Mouse (Mus musculus) heart, postnatal 36 days (tissue): Measurements from ENCODE around the gene Plxnd1. TPM values are rescaled to one million over a fixed set of nuclear protein-coding genes. Genes with fewer than 3 reads are reported as not detected.

Experiments used
- DNase-seq, 2 experiments: peaks; one replicate each; pipeline ENCODE4 v3.0.0; 2021 to 2022
- intact Hi-C: fragments of 180-260 bp; cut with DNase I; formaldehyde crosslinking; loops from one replicate; pipeline ENCODE4 v1.15.1; 2025
- total RNA-seq, 2 experiments: library from RNA; stranded (reverse); gene quantifications; 2 replicates each; pipeline ENCODE4 v1.2.3; 2021

The Plxnd1 gene
- total RNA-seq = 10 to 100 TPM; 69.9 to 74.6 TPM

DNA sequence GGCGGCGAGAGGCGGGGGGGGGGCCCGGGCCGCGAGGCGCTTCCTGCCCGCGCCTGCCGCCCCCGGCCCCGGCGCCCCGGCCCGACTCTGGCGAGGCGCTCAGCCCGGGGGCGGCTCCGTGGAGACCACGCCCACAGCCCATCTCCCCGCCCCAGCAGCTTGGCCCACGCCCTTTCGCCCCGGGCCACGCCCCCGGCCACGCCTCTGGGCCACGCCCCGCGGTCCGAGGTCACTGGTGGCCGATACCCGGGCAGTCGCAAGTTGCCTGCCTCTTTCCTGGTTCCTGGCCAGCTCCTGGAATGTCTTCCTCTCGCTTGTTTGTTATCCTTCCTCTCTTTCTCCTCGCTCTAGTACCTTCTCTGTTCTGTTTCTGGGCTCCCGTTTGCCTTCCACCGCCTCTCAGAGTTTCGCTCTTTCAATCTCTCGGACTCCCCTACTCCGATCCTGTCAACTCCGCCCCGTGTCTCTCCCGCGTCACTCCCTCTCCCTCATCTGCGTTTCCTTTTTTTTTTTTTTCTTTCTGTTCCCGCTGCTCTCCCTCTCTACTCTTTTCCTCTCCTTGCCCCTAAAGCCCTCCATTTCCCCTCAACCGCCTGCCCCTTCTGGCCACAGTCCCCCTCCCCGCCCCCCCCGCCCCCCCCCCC, at the start of gene Plxnd1:
Gene Plxnd1 (minus strand): TSS at position 129 of the 644 bp plus-strand sequence.
- DNase-seq = peak; percentile 99
- intact Hi-C loops = loop anchor here (2.0 kb wide), 1 partner anchor 32 kb away; no protein-coding TSS in a partner anchor

DNA sequence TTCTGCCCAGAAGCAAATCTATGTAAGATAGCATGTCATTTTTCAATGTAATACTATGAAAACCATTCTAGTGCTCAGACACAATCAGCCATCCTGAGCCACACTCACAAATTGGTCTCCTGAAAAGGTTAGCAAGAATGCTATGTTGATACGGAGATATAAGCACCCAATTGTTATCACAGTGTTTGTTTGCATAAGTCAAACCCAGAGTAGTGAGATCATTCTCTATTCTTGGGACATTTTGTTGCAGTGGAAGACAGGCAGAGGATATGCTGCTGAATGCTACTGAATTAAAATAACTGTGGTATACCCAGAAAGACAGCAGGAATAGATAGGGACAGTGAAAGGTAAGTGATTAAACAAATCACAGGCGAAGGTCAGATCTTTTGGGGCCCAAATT, 49.2 kb upstream of the Plxnd1 start:
- intact Hi-C loops = no loop called here
- no peak for DNase-seq

DNA sequence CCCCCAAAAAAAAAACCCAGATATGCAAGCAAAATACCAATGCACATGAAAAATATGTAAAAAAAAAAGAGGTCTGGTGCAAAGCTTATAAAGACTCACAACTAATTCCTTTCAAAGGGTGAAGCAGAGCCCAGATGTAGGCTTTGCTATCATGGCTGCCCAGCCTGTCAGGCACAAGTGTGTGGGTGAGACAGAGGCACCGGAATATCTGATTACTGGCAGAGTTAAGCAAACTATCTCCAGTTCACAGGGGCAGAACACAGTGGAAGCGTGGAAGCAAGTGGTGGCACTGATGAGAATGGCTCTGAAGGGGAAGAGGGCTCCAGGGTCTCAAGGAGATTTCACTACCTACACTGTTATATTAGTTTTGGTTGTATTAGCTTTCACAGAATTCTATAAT, 43.4 kb upstream of the Plxnd1 start:
- no peak for DNase-seq
- intact Hi-C loops = no loop called here

- DNase-seq = no peak
- intact Hi-C loops = no loop called here
Measured at GRCm38 (mm10) chr6:116037281-116037831, 42.6 kb upstream of the Plxnd1 start.

GRCm38 (mm10) chr6:116036555-116036954, 41.8 kb upstream of the Plxnd1 start:
- DNase-seq = no peak
- intact Hi-C loops = no loop called here

DNA sequence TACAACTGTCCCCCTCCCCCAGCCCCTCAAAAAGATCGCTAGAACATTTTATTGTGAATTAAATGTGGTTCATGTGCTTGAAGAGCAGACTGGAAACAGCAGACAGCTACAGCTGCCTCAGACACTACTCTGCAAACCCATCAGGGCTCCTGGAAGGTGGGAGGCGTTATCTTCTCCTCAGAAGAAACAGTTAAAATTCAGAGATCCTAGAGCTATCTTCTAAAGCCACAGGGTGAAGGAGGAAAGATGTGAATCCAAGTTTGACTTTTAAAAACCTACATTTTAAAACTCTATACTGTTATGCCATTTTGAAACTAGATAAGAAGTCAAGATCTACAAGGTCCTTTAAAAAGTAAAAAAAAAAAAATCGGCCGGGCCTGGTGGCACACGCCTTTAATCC, 36.2 kb upstream of the Plxnd1 start:
- no peak for DNase-seq
- intact Hi-C loops = no loop called here

GRCm38 (mm10) chr6:116024666-116025065, 29.9 kb upstream of the Plxnd1 start:
- no peak for DNase-seq
- intact Hi-C loops = no loop called here

DNA sequence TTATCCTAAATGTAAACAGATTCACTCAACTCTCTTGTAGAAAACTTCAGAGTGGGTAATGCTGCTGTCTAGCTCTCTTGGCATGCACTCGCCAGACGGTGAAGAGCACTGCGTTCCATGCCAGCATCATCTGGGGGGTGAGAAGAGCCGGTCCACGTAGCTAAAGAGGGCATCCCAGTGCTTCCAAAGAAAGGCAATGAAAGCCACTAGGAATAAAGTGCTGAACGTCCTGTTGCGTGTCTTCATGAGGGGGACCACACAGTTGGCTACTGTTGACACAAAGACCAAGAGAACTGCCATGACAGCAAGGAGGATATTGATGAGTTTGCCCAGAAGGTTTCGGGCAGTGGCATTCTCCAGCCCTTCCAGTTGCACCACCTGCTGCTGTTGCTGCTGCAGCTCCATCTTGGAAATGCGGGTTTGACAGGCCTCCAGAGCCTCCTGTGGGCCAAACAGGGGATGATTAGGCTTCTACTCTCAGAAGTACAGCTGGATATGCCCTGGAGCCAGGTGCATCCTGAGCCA, 27.2 kb upstream of the Plxnd1 start:
- no peak for DNase-seq
- intact Hi-C loops = no loop called here

GRCm38 (mm10) chr6:116015902-116016301, 21.1 kb upstream of the Plxnd1 start:
- no peak for DNase-seq
- intact Hi-C loops = no loop called here

- intact Hi-C loops = no loop called here
- no peak for DNase-seq
Measured at GRCm38 (mm10) chr6:116014111-116014510, 19.3 kb upstream of the Plxnd1 start.

DNA sequence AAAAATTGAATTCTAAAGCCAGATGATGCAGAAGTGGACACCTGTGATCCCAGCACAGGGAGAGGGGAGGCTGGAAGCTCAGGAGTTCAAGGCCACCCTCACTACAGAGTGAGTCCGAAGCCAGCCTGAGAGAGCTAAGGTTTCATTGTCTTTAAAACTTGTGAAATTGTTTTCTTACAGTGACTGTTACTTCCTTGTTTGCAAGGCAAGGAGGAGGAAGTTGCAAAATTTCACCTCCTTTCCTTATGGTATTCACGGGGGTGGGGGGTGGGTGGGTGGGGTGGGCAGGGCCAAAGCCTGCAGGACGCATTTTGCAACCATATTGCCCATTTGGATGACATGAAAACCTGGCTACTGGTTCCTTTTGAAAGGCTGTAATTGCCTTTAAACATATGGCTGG, 18.9 kb upstream of the Plxnd1 start:
- intact Hi-C loops = no loop called here
- DNase-seq = no peak

DNA sequence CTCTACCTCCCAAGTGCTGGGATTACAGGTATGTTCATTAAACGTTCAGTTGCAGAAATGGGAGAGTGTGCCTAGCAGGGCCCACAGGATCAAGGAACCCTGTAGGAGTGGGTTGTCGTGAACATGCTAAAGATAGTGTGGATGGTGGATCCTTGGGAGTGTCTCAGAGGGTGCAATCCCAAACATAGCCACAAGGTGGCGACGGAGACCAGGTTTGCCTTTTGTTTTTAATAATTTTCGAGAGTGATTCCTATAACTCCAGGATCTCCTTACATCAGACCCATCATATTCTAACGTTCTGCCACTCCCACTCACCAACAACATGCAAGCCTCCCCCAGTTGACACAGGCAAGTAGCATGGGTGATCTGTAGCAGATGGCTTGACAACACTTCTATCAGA, 15.7 kb upstream of the Plxnd1 start:
- DNase-seq = peak; percentile 89 to 94
- intact Hi-C loops = loop anchor here (1.0 to 2.0 kb wide), 2 partner anchors 118 to 218 kb away; no protein-coding TSS in a partner anchor

DNA sequence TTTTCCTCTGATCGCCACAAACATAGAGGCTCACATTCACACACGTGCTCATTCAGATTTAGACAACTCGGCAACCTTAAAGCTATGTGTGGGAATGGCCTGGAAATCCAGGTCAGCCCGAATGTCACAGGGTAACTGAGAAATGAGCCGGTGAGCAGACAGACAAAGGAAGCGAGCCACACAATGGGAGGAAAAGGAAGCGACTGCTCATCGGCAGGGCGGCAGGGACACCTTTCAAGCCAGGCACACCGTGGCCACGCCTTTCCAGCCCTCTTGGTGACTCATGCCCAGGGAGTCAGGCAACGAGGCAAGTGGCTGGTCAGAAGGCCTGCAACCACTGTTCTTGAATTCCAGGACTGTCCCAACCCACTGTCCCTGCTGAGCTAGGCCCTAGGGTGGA, 14.6 kb upstream of the Plxnd1 start:
- intact Hi-C loops = no loop called here

GRCm38 (mm10) chr6:116007561-116008173, 12.9 kb upstream of the Plxnd1 start:
- intact Hi-C loops = loop anchor here (1.0 kb wide), 2 partner anchors 106 to 160 kb away; no protein-coding TSS in a partner anchor
- DNase-seq = peak; percentile 83 to 84

More for the DNA sequence above, 14.6 kb upstream of the Plxnd1 start:
- DNase-seq = no peak

- intact Hi-C loops = loop anchor here (1.0 kb wide), 2 partner anchors 10 to 105 kb away; no protein-coding TSS in a partner anchor
Measured at GRCm38 (mm10) chr6:116006731-116007130, 11.9 kb upstream of the Plxnd1 start.

GRCm38 (mm10) chr6:116005959-116006288, 11.1 kb upstream of the Plxnd1 start:
- intact Hi-C loops = loop anchor here (1.0 kb wide), 1 partner anchor 10 kb away; no protein-coding TSS in a partner anchor
- DNase-seq = no peak

More at GRCm38 (mm10) chr6:116006731-116007130, 11.9 kb upstream of the Plxnd1 start:
- peak; percentile 68 to 74 for DNase-seq

DNA sequence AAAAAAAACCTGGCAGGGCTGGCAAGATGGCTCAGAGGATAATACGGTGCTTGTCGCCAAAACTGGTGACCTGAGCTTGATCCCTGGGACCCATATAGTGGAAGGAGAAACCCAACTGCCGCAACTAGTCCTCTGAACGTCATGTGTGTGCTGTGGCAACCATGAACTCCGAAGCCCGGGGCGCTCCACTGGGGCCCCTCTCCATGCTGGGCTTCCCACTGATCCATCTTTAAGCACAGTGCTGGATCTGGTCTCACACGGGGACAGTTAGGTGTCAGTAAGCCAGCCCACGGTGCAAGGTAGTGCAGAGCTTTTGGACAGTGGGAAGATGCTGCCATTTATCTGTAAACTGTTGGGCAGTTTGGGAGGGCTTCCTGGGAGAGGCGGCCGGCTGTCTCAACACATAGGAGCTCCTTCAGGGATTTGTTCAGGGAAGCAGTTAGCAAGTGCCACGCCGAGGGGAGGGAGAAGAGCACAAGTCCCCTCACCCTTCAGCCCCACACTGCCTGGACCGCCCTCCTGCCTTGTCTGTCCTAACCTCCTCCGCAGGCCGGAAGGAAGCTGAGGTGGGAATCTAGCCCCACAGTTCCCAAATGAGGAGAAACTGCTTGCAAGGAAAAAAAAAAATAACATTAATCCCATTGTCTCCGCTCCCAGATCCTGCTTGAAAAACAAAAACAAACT, 10.6 kb upstream of the Plxnd1 start:
- intact Hi-C loops = no loop called here

DNA sequence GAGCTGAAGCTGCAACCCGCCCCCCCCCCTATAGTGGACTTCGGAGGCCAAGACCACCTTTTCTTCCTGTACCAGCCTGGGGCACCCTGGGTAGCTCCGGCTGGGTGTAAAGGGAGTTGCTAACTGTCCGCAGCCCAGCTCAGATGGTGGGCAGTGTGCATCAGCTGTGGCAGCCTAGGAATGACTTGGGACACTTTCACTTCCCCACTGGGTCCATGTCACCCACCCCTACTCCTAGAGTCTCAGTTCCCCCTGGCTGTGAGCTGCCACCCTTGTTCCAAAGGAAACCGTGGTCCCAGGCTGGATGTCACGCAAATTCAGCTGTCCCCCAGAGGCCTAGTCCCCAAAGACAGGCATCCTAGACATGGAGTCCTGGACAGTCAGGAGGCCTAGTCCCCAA, 9.9 kb upstream of the Plxnd1 start:
- DNase-seq = no peak
- intact Hi-C loops = no loop called here

More for the DNA sequence above, 10.6 kb upstream of the Plxnd1 start:
- DNase-seq = no peak

DNA sequence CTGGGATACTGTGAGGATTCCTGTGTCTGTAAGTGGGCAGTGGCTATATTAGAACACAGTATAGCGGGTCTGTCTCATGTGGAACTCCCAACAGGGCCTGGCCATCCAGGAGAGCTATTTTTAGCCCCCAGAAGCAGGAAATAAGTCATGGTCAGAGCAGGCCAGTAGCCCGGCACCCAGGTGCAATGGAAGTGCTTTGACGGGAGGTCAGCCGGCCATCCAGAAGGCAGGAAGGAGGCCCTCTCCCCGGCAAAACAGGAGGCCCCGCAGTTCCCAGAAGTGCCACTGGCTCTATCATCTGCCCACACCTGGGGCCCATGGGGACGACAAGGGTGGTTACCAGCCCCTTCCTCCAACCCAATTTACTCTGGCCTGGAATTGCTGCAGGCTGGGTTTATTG, 9.3 kb upstream of the Plxnd1 start:
- intact Hi-C loops = no loop called here
- DNase-seq = no peak

DNA sequence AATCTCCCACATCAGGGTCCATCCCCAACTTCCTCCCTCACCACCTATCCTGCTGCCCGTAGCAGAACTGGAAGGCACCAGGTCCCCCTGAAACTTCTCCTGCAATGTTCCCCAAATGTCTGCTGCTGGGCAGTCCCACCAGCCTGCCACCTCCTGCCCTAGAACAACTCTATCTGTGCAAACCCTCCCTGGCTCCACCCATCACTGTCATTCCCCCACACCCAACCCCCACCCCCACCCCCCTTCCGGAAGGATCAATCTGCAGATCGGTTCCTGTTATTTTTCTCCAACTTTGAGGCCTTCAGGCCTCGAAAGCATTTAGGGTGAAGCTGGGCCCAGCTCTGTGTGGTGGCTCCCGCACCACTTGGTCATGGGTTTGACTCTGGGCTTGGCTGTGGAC, 8.7 kb upstream of the Plxnd1 start:
- intact Hi-C loops = no loop called here
- no peak for DNase-seq
